Mouse (Mus musculus): ENCODE results near the gene Vwa8. TPM values are rescaled to one million over a fixed set of nuclear protein-coding genes. Genes with fewer than 3 reads are reported as not detected.

Vwa8 gene
- total and polyA plus RNA-seq, 3 experiments: 12.4 to 17.5 (median 15.9) TPM

DNA sequence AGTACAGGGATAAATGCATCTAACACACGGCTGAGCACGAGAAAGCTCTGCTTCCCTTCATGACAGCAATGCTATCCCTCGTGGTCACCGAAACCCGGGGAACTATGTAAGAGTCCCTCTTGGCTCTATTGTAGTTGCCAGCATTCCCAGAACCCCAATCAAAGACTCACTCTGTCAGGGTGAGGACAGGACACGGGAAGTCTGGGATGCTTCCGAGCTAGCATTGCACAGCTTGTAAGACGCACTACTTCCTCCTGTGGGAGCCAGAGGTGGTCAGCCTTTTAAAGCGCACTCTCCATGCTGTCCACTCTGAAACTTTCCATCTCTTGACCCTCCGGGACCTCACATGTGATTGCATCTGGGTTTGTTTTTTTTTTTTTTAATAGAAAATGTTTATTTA, 335.2 kb downstream of the Vwa8 start:
- H3K79me2 ChIP-seq (replicated peaks; ENCODE audit: control insufficient read depth, extremely low read depth, insufficient read depth, poor library complexity, severe bottlenecking): no peaks in the 10 kb centered on the region
- H3K27ac ChIP-seq (ENCODE audit: insufficient read depth, low read depth): no peak overlapping the region
- no peak for TF ChIP-seq ZNF384 (IDR thresholded peaks at IDR 0.05; ENCODE audit: low read depth, low read length)
- TF ChIP-seq RAD21 (IDR thresholded peaks at IDR 0.05; ENCODE audit: low read depth, low read length): no peak
- TF ChIP-seq ZC3H11A (IDR thresholded peaks at IDR 0.05; ENCODE audit: low read depth, low read length): no peak
- TF ChIP-seq MYC (IDR thresholded peaks at IDR 0.05; ENCODE audit: low read depth, low read length): no peak
- TF ChIP-seq KAT2A (IDR thresholded peaks at IDR 0.05; ENCODE audit: insufficient replicate concordance, low read length): no peak
- TF ChIP-seq IRF4 (IDR thresholded peaks at IDR 0.05; ENCODE audit: low read depth, low read length): no peak
- TF ChIP-seq EP300 (IDR thresholded peaks at IDR 0.05; ENCODE audit: low read length): no peak
- no peak for TF ChIP-seq ZMIZ1 (IDR thresholded peaks at IDR 0.05; ENCODE audit: low read depth, low read length)
- TF ChIP-seq PAX5 (IDR thresholded peaks at IDR 0.05; ENCODE audit: low read length): no peak
- no peak overlapping the region for H3K4me2 ChIP-seq (ENCODE audit: insufficient read depth, low read depth, poor library complexity, severe bottlenecking)
- no peaks in the 10 kb centered on the region for H3K27me3 ChIP-seq (replicated peaks)
- no peak overlapping the region for H3K9ac ChIP-seq (ENCODE audit: insufficient read depth, low read depth)
- H3K36me3 ChIP-seq (replicated peaks in 1 of 2; ENCODE audit: control insufficient read depth in 1 of 2, insufficient read depth in 1 of 2, low read length in 1 of 2): peaks cover 4 to 46% of the 10 kb centered on the region in 2 experiments
- H3K4me3 ChIP-seq (replicated peaks in 1 of 3; ENCODE audit: low read depth in 2 of 3, low read length in 2 of 3, poor library complexity in 1 of 3): no peak overlapping the region
- no peaks in the 10 kb centered on the region for H3K4me1 ChIP-seq (ENCODE audit: control insufficient read depth in 1 of 2, insufficient read depth in 2 of 2)
- in situ Hi-C loops (cut with MboI; ENCODE audit: low pct_ligation_motif_present, low pct_unique_long_range_greater_than_20kb, low sequenced_read_pairs): no loop called here
- no peak for DNase-seq (ENCODE audit: extremely low read depth)
- dilution Hi-C loops (cut with MboI; ENCODE audit: extremely low pct_ligation_motif_present, extremely low pct_unique_long_range_greater_than_20kb, low sequenced_read_pairs): no loop called here
- no peaks in the 10 kb centered on the region for H3K9me3 ChIP-seq (replicated peaks; ENCODE audit: low read length)

- Histone ChIP-seq H3K79me2 (replicated peaks; ENCODE audit: control insufficient read depth, extremely low read depth, insufficient read depth, poor library complexity, severe bottlenecking) (no peaks in the 10 kb centered on the region), H3K27ac (ENCODE audit: insufficient read depth, low read depth) (no peak overlapping the region), H3K4me1 (ENCODE audit: control insufficient read depth in 1 of 2, insufficient read depth in 2 of 2) (no peaks in the 10 kb centered on the region), H3K4me2 (ENCODE audit: insufficient read depth, low read depth, poor library complexity, severe bottlenecking) (no peak overlapping the region), H3K36me3 (replicated peaks in 1 of 2; ENCODE audit: control insufficient read depth in 1 of 2, insufficient read depth in 1 of 2, low read length in 1 of 2) (peaks cover 4 to 46% of the 10 kb centered on the region in 2 experiments), H3K9me3 (replicated peaks; ENCODE audit: low read length) (no peaks in the 10 kb centered on the region), H3K27me3 (replicated peaks) (no peaks in the 10 kb centered on the region), H3K9ac (ENCODE audit: insufficient read depth, low read depth) (no peak overlapping the region), H3K4me3 (replicated peaks in 1 of 3; ENCODE audit: low read depth in 2 of 3, low read length in 2 of 3, poor library complexity in 1 of 3) (no peak overlapping the region)
- in situ Hi-C loops (cut with MboI; ENCODE audit: low pct_ligation_motif_present, low pct_unique_long_range_greater_than_20kb, low sequenced_read_pairs) (no loop called here), dilution Hi-C loops (cut with MboI; ENCODE audit: extremely low pct_ligation_motif_present, extremely low pct_unique_long_range_greater_than_20kb, low sequenced_read_pairs) (no loop called here)
- no peak for TF ChIP-seq JUN (IDR thresholded peaks at IDR 0.05; ENCODE audit: insufficient read depth, low read depth, low read length)
- DNase-seq (ENCODE audit: extremely low read depth): no peak
These were observed 336.3 kb downstream of the Vwa8 start for GRCm38 (mm10) chr14:79185018-79185685.

DNA sequence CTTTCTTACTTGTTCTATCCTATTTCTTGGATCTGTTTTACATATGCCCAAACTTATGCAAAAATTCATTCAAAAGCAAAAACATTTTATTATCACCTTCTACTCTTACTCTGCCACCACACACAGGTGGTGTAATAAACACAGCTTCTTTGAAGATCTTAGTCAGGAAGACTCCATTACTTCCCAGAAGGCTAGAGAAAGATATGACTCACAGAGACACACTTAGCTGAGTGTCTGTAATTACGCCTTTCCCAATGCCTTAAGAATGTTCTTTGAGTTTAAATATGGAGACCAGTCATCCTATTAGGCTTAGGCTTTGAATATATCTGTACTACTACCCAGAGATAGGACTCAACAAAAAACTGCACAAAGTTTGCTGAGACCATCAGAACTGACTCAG, 338.1 kb downstream of the Vwa8 start:
- H3K79me2 ChIP-seq (replicated peaks; ENCODE audit: control insufficient read depth, extremely low read depth, insufficient read depth, poor library complexity, severe bottlenecking): no peaks in the 10 kb centered on the region
- in situ Hi-C loops (cut with MboI; ENCODE audit: low pct_ligation_motif_present, low pct_unique_long_range_greater_than_20kb, low sequenced_read_pairs) (no loop called here), dilution Hi-C loops (cut with MboI; ENCODE audit: extremely low pct_ligation_motif_present, extremely low pct_unique_long_range_greater_than_20kb, low sequenced_read_pairs) (no loop called here)
- H3K27me3 ChIP-seq (replicated peaks): no peaks in the 10 kb centered on the region
- no peak overlapping the region for H3K4me2 ChIP-seq (ENCODE audit: insufficient read depth, low read depth, poor library complexity, severe bottlenecking)
- no peaks in the 10 kb centered on the region for H3K9me3 ChIP-seq (replicated peaks; ENCODE audit: low read length)
- no peak overlapping the region for H3K9ac ChIP-seq (ENCODE audit: insufficient read depth, low read depth)
- no peak overlapping the region for H3K4me3 ChIP-seq (replicated peaks in 1 of 3; ENCODE audit: low read depth in 2 of 3, low read length in 2 of 3, poor library complexity in 1 of 3)
- DNase-seq (ENCODE audit: extremely low read depth): no peak
- TF ChIP-seq POLR2A (IDR thresholded peaks at IDR 0.05; ENCODE audit: low read depth, low read length): no peak
- no peaks in the 10 kb centered on the region for H3K4me1 ChIP-seq (ENCODE audit: control insufficient read depth in 1 of 2, insufficient read depth in 2 of 2)
- peaks cover under 1 to 32% of the 10 kb centered on the region in 2 experiments for H3K36me3 ChIP-seq (replicated peaks in 1 of 2; ENCODE audit: control insufficient read depth in 1 of 2, insufficient read depth in 1 of 2, low read length in 1 of 2)
- no peak overlapping the region for H3K27ac ChIP-seq (ENCODE audit: insufficient read depth, low read depth)

Data from CH12.LX (cell line).